Mouse (Mus musculus) gastrocnemius, postnatal 4 days (tissue): ENCODE data around the gene Idh3g. TPM values are rescaled to one million over a fixed set of nuclear protein-coding genes. Genes with fewer than 3 reads are reported as not detected.

Experiments
- DNase-seq, 2 experiments: peaks; one replicate each; pipeline ENCODE4 v3.0.0; 2021 to 2022; ENCODE audit warnings: low spot score in 2 of 2, mixed read lengths in 2 of 2
- long read RNA-seq, 2 experiments: library from polyadenylated mRNA; stranded (forward); transcript quantifications; one replicate each; pipeline ENCODE4 v2.0.0; 2021
- total RNA-seq, 2 experiments: library from RNA; stranded (reverse); gene quantifications; 2 replicates each; pipeline ENCODE4 v1.2.3; 2021

Idh3g gene
- 100 to 1,000 TPM; 221 to 247 TPM for total RNA-seq
- long read RNA-seq, experiment 1, partial matches to known transcripts, result 5 of 205 reads
- long read RNA-seq, experiment 1, other reads (novel, unspliced or antisense), result 198 of 205 reads
- long read RNA-seq, experiment 2, partial matches to known transcripts, result 4 of 191 reads
- long read RNA-seq, experiment 2, other reads (novel, unspliced or antisense), result 186 of 191 reads

- peak; percentile 68 to 87 for DNase-seq
Observed at GRCm38 (mm10) chrX:73786364-73787224, at the start of gene Idh3g, which contains the start of gene Ssr4. Gene Idh3g, minus strand, starts transcription at chrX:73786897. Gene Ssr4, plus strand, starts transcription at chrX:73787028.

DNA sequence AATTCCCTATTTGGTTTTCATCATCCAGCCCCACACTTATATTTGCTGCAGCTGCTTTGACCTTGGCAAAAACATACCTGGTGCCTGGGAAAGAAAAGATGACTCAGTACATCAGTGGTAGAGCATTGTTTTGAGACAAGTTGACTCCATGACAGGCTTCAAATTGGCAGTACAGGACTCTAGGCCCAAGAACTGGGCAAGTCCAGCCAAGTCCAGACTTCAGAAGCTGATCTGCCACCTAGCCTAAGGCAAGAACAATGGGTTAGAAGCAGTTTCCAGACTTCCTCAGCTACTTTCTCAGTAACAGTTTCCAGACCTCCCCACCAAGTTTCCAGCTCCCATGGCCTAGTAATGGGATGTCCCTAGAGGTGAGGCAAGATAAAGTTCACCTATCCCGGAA is 49.0 kb upstream of the Idh3g start:
- no peak for DNase-seq

DNA sequence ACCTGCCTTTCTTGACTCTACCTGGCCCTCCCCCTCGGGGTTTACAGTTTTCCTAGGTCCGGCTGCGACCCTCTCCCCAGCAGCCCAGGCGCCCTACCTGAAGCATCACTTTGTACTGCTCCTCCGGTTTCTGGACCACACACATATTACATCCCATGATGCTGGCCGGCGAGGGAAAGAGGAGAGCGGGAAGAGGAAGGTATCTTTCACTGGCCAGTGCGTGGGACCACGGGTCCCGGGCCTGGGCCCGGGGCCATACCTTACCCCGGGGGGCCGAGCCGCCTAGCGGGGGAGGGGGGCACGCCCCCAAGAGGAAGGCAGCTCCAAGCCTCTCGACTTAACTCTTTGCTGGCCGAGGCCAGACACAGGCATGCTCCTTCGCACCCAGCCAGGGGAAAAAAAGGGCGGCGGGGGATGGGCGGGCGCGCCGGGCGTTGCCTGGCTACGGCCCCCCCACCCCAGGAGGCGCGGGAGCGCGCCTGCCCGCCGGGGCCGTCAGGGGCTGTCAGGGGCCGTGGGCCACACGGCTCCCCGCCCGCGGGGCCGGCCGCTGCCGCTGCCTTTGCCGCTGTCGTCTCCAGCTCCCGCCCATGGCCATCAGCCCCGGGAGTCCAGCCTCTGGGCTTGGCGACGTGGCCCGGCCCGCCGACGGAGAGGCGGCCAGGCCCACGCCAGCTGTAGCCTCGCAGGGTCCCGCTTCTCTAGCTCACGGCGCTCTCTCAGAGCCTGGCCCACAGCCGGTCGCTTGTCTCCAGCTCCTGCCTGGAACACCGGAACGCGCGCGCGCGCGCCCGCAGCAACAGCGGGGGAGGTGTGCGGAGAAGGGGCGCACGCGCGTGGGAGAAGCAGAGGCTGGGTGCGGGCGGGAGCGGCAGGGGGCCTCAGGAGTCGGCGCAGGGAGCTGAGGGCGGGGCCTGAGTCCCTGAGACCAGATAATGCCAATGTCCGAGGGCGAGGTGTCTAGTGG is 37.8 kb upstream of the Idh3g start, which contains the start of gene Pdzd4:
Gene Pdzd4, minus strand, starts transcription at position 785 of the 967 bp plus-strand sequence.
- peak; percentile 27 to 65 for DNase-seq

- DNase-seq, result no peak
Observed at GRCm38 (mm10) chrX:73823747-73824146, 37.0 kb upstream of the Idh3g start.

DNA sequence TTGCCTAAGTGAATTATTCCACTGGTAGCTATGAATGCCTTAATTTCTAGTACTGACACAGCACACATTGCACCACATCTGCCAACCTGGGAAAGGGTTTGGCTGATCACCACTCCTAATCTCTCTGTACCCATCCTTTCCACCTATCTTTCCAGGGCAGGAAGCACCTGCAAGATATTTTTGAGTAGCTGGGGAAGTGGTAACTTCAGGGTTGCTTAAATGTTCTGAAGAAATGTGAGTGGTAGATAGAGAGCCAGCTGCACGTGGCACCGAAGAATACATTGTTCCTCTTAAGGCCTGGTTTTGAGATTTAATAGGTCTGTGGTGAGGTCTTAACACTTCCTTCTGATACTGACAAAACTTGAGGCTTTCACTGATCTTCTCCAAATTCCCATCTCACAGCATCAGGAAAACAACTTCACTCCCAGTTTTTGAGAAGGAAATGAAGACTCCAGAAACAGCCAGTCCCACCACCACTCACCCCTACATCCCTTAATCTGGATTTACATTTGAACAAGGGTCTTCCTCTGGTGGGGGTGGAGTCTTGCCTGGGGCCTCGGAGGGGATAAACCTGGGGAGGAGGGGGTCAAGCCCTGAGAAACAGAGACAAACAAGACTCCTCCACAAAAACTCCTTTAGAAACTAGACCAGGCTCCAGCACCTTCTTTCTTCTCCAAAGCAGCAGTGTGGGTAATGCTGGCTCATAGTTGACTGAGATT is 30.1 kb upstream of the Idh3g start:
- no peak for DNase-seq

- no peak for DNase-seq
Observed at GRCm38 (mm10) chrX:73815072-73815471, 28.4 kb upstream of the Idh3g start.

DNA sequence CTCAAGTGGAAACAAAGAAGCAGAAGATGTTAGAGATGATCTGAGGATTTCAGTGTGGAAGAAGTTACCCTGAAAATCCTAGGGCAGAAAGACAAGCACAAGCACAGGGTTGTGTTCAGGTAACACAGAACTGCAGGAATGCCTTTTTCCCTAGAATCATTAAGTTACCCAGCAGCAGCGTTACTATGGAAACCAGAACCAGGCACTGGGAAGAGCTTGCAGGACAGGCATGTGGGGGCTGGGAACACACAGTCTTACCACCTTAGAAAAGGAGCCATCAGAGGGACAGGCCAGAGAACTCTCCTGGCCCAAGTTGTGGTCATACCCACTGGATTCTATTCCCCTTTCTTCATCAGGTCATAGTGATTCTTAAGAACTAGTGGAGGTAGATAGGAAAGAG is 19.1 kb upstream of the Idh3g start:
- no peak for DNase-seq

GRCm38 (mm10) chrX:73798502-73798901 is 11.8 kb upstream of the Idh3g start:
- DNase-seq, result peak; percentile 44 to 63

DNA sequence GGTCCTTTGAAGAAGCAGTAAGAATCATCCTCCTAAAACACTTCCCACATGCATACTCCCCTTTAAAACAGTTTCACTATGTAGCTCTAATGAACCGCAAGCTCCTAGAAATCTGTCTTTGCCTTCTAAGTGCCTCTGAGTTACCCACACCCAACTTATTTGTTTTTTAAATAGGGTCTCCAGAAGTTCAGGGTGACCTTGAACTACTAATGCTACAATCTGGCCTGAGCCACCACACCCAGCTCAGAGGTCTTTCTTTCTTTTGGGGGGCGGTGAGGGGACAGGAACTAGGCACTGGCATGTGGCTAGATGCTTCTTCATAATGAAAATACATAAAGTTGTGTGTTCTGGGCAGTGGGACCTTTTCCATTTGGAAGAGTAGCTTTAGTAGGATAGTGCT is 10.8 kb upstream of the Idh3g start:
- no peak for DNase-seq

- no peak for DNase-seq
Observed at GRCm38 (mm10) chrX:73793505-73793904, 6.8 kb upstream of the Idh3g start.

DNA sequence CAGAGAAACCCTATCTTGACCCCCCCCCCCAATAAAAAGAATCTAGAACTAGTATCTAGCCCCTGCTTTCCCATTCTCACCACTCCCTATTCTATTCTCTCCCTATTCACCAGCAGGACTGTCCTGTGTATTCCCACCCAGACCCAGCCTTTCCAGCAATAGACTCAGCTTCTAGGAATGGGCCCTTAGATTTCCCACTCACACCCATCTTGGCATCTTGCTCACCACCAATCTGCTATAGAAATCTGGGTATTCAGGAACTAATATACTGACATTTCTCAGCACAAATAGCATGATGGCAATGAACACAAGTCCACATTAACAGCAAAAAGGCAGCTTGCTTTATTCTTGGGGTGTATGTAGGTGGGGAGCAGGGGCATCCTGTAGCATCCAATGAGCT is 6.3 kb upstream of the Idh3g start:
- no peak for DNase-seq

DNA sequence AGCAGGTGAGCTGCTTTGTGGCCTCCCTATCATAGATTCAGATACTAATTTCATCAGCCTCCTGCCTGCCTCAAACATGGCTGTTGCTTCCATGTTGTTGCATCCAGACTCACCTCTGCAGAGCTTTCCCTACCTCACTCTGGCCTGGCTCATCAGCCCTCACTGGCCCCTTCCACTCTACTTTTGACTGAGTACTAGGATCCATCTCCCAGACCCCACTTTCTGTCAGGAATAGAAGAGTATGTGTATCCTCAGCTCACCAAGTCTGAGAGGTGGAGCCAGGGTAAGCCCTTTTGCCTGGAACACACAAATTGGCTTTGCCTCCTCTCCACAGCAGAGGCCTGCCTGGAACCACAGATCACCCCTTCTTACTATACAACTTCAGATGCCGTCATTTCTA is 1.8 kb upstream of the Idh3g start:
- DNase-seq, result no peak

DNA sequence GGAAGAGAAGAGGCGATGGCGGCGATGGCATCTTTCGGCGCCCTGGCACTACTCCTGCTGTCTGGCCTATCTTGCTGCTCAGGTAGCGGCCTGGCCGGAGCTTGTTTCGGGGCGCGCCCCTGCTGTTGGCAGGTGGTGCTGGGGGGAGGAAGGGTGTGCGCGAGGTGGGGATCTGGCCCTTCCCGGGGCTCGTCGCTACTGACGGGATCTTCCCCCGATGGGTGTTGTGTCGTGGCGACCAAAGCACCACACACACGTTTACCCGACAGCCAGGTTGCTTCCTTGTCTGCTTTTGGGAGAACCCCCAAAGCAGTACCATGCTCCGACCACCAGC is 495 bp upstream of the Idh3g start:
- no peak for DNase-seq

- DNase-seq, result no peak
Observed at GRCm38 (mm10) chrX:73785666-73786065, 1.0 kb downstream of the Idh3g start.

DNA sequence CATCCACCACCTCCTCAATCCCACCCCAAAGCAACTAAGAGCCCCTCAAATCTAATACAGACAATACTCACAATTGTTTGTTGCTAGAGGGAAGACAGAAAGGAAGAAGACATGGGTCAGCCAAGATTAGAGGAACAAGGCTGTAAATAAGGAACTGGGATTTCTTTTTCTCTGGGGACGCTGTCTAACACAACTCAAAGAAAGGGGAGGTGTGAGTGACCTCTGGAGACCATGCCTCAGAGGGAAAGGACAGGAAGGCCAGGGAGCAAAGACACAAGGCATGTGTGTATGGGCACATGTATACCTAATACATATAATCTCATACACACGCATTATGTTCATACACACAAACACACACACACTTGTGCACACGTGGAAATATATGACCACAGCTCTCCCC is 4.5 kb downstream of the Idh3g start:
- DNase-seq, result no peak

DNA sequence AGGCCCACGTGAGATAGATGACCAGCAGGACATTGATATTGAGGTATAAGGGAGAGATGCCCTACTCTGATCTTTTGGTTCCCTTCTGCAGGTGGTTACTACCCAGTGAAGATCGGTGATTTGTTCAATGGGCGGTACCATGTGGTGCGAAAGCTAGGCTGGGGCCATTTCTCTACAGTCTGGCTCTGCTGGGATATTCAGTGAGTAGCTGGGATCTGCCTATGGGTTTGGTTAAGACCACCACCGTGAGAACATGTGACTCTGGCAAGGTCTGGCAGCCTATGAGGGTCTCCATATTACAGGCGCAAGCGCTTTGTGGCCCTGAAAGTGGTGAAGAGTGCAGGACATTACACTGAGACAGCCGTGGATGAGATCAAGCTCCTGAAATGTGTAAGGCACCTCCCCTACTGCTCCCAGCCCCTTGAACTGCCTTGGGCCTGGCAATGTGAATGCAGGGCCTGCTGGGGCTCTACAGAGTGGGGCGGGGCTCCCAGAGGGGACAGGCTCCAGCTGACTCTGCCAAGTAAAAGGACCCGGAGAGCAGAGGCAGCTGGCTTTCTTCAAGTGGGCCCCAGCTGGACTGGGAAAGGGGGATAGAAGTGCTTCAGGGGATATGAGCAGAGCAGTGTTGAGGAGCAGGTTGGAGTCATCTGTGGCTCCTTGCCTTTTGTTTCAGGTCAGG is 11.8 kb downstream of the Idh3g start:
- no peak for DNase-seq

DNA sequence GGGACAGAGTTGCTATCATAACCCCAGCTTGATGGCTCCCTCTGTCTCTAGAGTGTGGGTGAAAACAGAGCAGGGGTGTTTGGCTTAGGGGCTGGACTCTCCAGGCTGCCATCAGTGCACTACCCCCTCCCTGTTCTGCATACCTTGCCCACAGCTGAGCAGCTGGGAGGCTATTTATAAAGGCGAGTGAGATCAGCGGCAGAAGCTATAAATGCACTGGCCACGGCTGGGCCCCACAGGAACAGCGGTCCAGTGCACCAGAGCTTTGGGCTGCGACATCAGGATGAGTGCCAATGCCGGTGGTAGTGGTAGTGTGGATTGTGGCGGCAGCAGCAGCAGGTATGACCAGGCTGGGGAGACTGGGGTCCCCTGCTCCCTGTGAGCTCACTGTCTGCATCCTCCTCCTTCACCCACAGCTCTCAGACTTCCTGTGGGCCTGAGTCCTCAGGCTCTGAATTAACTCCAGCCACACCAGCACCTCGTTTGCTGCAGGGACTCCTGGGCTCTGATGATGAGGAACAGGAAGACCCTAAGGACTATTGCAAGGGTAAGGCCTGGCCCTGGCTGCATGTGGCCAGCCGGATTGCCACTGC is 12.4 kb downstream of the Idh3g start, which contains the start of gene Srpk3:
Gene Srpk3, plus strand, starts transcription at position 238 of the 593 bp plus-strand sequence.
- peak in 1 of 2 experiments; percentile 17 for DNase-seq

GRCm38 (mm10) chrX:73767267-73767666 is 19.4 kb downstream of the Idh3g start:
- DNase-seq, result no peak

- peak in 1 of 2 experiments; percentile 31 for DNase-seq
Observed at GRCm38 (mm10) chrX:73765311-73765710, 21.4 kb downstream of the Idh3g start.
